Mouse (Mus musculus): ENCODE results near the gene Elobl.

DNA sequence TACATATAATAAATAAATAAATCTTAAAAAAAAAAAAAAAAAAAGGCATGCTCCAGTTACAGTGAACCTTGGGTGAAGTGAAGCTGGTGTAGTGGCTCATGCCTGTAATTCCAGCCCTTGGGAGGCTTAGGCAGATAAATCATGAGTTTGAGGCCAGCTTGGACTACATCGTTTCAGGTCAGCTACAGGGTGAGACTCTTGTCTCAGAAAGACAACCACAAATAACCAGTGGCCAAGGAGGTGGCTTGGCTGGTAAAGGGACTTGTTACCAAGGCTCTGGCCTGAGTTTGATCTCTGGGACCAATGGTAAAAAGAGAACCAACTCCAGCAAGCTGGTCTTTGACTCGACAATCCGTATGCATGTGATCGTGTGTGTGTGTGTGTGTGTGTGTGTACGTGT is 35.3 kb upstream of the Elobl start:
- TF ChIP-seq CTCF (IDR thresholded peaks at IDR 0.05; ENCODE audit: low read depth, low read length) (no peak), POLR2A (IDR thresholded peaks at IDR 0.05; ENCODE audit: borderline replicate concordance, low read depth, low read length) (no peak)
